Comparison of ENCODE assay signal across 9 mouse cellular contexts in the genomic region with DNA sequence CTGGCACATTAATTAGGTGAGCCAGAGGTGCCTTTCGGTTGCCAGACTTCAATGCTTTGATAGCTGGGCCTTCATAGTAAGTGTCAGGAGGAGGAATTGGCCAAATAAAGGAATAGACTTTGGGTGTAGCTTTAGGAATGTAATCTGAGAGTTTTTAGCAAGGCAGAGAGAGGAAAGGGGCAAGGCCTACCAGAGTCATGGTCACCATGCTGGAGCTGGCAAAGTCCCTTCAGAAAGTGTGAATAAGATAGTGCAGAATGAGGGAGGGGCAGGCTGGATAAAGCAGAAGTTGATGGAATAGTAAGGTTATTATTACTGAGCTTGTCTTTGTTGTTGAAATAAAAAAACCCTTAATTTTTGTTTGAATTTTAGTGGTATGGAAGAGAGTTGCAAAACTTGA. TPM values are rescaled to one million over a fixed set of nuclear protein-coding genes. Genes with fewer than 3 reads are reported as not detected.
DNase-seq lines count a peak whose midpoint lies in the region; ATAC-seq and TF ChIP-seq lines count a peak whose summit lies in the region.
"Had no signal": no experiment of that assay in that cellular context is flagged by ENCODE, and none has a peak within 500 bp of the region (broad histone marks: within the 10 kb centered on the region; RNA-seq: fewer than 3 reads in every experiment).

No protein-coding gene starts in this region.

- H3K79me2 ChIP-seq in C2C12 (ENCODE audit: control insufficient read depth, insufficient read depth) = peaks cover 40% of the 10 kb centered on the region

- no peak for TF ChIP-seq CTCF in gastrocnemius, adult 2 months (IDR thresholded peaks at IDR 0.05)
- TF ChIP-seq CTCF in C2C12 (IDR thresholded peaks at IDR 0.05; ENCODE audit: control insufficient read depth, insufficient read depth, insufficient read length) = no peak

- H3K4me2 ChIP-seq in forebrain, embryonic 12.5 days = peak overlapping the region; percentile 80
- H3K4me2 ChIP-seq in liver, embryonic 15.5 days = peak overlapping the region; percentile 73

- WGBS in forebrain, embryonic 12.5 days = 29% methylated on average over 1 of the region's 1 CpGs
- WGBS in liver, embryonic 15.5 days (ENCODE audit: insufficient replicate concordance) = 25% methylated on average over 1 of the region's 1 CpGs

- H3ac ChIP-seq in C2C12 (ENCODE audit: control insufficient read depth, insufficient read length, low read depth) = peak overlapping the region; percentile 85

- H3K9ac ChIP-seq in forebrain, embryonic 12.5 days = peak overlapping the region; percentile 76
- H3K9ac ChIP-seq in liver, embryonic 15.5 days = peak overlapping the region; percentile 64

- no peaks in the 10 kb centered on the region for H3K27me3 ChIP-seq in C2C12 (ENCODE audit: control insufficient read depth, insufficient read depth, insufficient read length)
- no peaks in the 10 kb centered on the region for H3K27me3 ChIP-seq in forebrain, embryonic 12.5 days
- no peaks in the 10 kb centered on the region for H3K27me3 ChIP-seq in liver, embryonic 15.5 days

- peaks cover 15% of the 10 kb centered on the region for H3K4me1 ChIP-seq in forebrain, embryonic 12.5 days
- H3K4me1 ChIP-seq in liver, embryonic 15.5 days (replicated peaks) = peaks cover 19% of the 10 kb centered on the region

- H3K4me3 ChIP-seq in gastrocnemius, adult 2 months = peak overlapping the region; percentile 89
- H3K4me3 ChIP-seq in C2C12 (ENCODE audit: insufficient read depth, poor library complexity, severe bottlenecking) = peak overlapping the region; percentile 69
- H3K4me3 ChIP-seq in forebrain, embryonic 12.5 days (replicated peaks) = peak overlapping the region; percentile 80
- peak overlapping the region; percentile 82 for H3K4me3 ChIP-seq in liver, embryonic 15.5 days (replicated peaks)

- H3K79me3 ChIP-seq in C2C12 (ENCODE audit: low read depth) = peaks cover 25% of the 10 kb centered on the region

- no peak for DNase-seq in gastrocnemius, adult 2 months
- no peak for DNase-seq in gastrocnemius, postnatal 4 days (ENCODE audit: low spot score in 2 of 2)
- no peak for DNase-seq in natural killer cell, adult 2 months (ENCODE audit: low spot score in 2 of 2)
- DNase-seq in urinary bladder, adult 18-20 months (ENCODE audit: low spot score in 2 of 2) = no peak
- DNase-seq in left cerebral cortex, adult 11 months (ENCODE audit: low spot score) = no peak

- intact Hi-C loops in gastrocnemius, adult 2 months (cut with DNase I) = no loop called here

- H3K27ac ChIP-seq in gastrocnemius, adult 2 months = peak overlapping the region; percentile 89
- H3K27ac ChIP-seq in forebrain, embryonic 12.5 days = no peak overlapping the region
- peak overlapping the region; percentile 77; the same call in 1 of the 2 replicates for H3K27ac ChIP-seq in liver, embryonic 15.5 days (replicated peaks)

- peaks cover 32% of the 10 kb centered on the region for H3K36me3 ChIP-seq in C2C12 (ENCODE audit: control insufficient read depth, insufficient read depth)
- H3K36me3 ChIP-seq in forebrain, embryonic 12.5 days (replicated peaks) = peaks cover 22% of the 10 kb centered on the region
- peaks cover 17% of the 10 kb centered on the region for H3K36me3 ChIP-seq in liver, embryonic 15.5 days (replicated peaks)

- H3K9me3 ChIP-seq in forebrain, embryonic 12.5 days = no peaks in the 10 kb centered on the region
- H3K9me3 ChIP-seq in liver, embryonic 15.5 days (replicated peaks) = no peaks in the 10 kb centered on the region

- no peak for ATAC-seq in forebrain, embryonic 12.5 days (ENCODE audit: low FRiP score)
- ATAC-seq in liver, embryonic 15.5 days (ENCODE audit: insufficient read depth) = no peak

TF ChIP-seq in C2C12, 6 proteins besides CTCF, POLR2A, EP300 and RAD21:
- TF ChIP-seq MYOD1 (IDR thresholded peaks at IDR 0.05; ENCODE audit: control insufficient read depth, insufficient read length, low read depth) (no peak), MAX (IDR thresholded peaks at IDR 0.05) (no peak), MYOG (IDR thresholded peaks at IDR 0.05; ENCODE audit: control insufficient read depth, extremely low read depth, insufficient read length) (no peak), CEBPB (IDR thresholded peaks at IDR 0.05; ENCODE audit: low read depth) (no peak), FOSL1 (IDR thresholded peaks at IDR 0.05; ENCODE audit: insufficient read depth, low read length, poor library complexity, severe bottlenecking) (no peak), USF1 (IDR thresholded peaks at IDR 0.05; ENCODE audit: low read depth) (no peak)

RNA-seq across cellular contexts. Expression of a gene that starts 1.0 kb away (rescaled TPM):
- total RNA-seq in gastrocnemius, adult 2 months (2021) = 1 to 10 TPM; 6.5 to 8.0 TPM
- 10 to 100 TPM; 16.3 to 19.8 TPM for total RNA-seq in gastrocnemius, postnatal 4 days (2021)
- 2.8 TPM for polyA plus RNA-seq in C2C12 (2012; fragmentation: generic; extraction: Trizol)
- 19.0 and 20.3 TPM in 2 replicates for polyA plus RNA-seq in forebrain, embryonic 12.5 days (2016; fragmentation: Nextera tagmentation; extraction: Ambion mirVana)
- polyA plus RNA-seq in liver, embryonic 15.5 days (2015; fragmentation: Nextera tagmentation; extraction: Ambion mirVana) = 3.6 and 4.5 TPM in 2 replicates

RNA-seq across cellular contexts. Expression of a gene that starts 13.5 kb away (rescaled TPM):
- total RNA-seq in gastrocnemius, adult 2 months (2021) = not detected
- total RNA-seq in gastrocnemius, postnatal 4 days (2021) = not detected
- not detected for polyA plus RNA-seq in C2C12 (2012; fragmentation: generic; extraction: Trizol)
- not detected in 2 replicates for polyA plus RNA-seq in forebrain, embryonic 12.5 days (2016; fragmentation: Nextera tagmentation; extraction: Ambion mirVana)
- not detected in 2 replicates for polyA plus RNA-seq in liver, embryonic 15.5 days (2015; fragmentation: Nextera tagmentation; extraction: Ambion mirVana)
- total RNA-seq: layer of hippocampus, postnatal 10 days had no signal
